Mouse (Mus musculus): ENCODE data around the gene Sun2.

- TF ChIP-seq CTCF (conservative IDR thresholded peaks at IDR 0.05 in 1 of 2, IDR thresholded peaks at IDR 0.05 in 1 of 2; ENCODE audit: low read depth in 2 of 2, low read length in 2 of 2) (no peak), E2F4 (IDR thresholded peaks at IDR 0.05; ENCODE audit: insufficient replicate concordance, low read depth, low read length) (no peak), POLR2A (IDR thresholded peaks at IDR 0.05; ENCODE audit: low read depth, low read length) (peak; percentile 70), TBP (conservative IDR thresholded peaks at IDR 0.05; ENCODE audit: low read depth, low read length) (peak; percentile 84), CHD1 (IDR thresholded peaks at IDR 0.05; ENCODE audit: low read depth, low read length) (no peak), EP300 (IDR thresholded peaks at IDR 0.05; ENCODE audit: low read length) (no peak), USF2 (conservative IDR thresholded peaks at IDR 0.05; ENCODE audit: low read depth, low read length) (no peak), ELF1 (IDR thresholded peaks at IDR 0.05; ENCODE audit: low read depth, low read length) (peak; percentile 87), CHD2 (IDR thresholded peaks at IDR 0.05; ENCODE audit: low read length) (peak; percentile 67), POLR2AphosphoS2 (IDR thresholded peaks at IDR 0.05; ENCODE audit: low read depth, low read length) (no peak), MAFK (IDR thresholded peaks at IDR 0.05; ENCODE audit: insufficient replicate concordance, low read length) (no peak), BHLHE40 (IDR thresholded peaks at IDR 0.05; ENCODE audit: low read depth, low read length) (no peak), MXI1 (IDR thresholded peaks at IDR 0.05; ENCODE audit: low read depth, low read length) (peak; percentile 88)
These were observed 32.0 kb upstream of the Sun2 start for GRCm38 (mm10) chr15:79774117-79775027.

Measured in CH12.LX (cell line).